Mouse (Mus musculus) cerebellum, adult (tissue): ENCODE measurements around the gene Lpar6.

ENCODE experiments used
- ATAC-seq: cut with Nextera tagmentation; 2 replicates; pipeline ENCODE4 v1.9.2; 2017; ENCODE audit warnings: mild to moderate bottlenecking, moderate library complexity, mixed read lengths; ENCODE audit not compliant: insufficient number of reproducible peaks, low FRiP score, low TSS enrichment

Lpar6 gene

DNA sequence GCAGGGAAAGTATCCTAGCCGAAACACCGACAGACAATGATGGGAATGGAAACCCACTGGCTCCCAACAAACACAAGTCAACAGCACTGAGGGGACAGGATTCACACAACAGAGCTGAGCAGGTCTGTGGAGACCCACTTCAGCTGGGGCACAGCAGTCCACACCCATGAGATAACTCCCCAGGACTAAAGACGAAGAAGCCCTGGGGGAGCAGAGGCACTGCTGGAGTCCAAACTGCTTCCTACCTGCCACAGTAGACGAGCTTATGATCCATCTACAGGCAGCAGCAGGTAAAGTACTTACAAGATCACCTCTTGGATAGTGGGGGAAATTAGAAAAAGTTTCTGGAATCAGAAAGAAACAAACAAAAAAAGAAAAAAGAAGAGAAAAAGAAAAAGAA is 16.7 kb downstream of the Lpar6 start:
- no peak for ATAC-seq

DNA sequence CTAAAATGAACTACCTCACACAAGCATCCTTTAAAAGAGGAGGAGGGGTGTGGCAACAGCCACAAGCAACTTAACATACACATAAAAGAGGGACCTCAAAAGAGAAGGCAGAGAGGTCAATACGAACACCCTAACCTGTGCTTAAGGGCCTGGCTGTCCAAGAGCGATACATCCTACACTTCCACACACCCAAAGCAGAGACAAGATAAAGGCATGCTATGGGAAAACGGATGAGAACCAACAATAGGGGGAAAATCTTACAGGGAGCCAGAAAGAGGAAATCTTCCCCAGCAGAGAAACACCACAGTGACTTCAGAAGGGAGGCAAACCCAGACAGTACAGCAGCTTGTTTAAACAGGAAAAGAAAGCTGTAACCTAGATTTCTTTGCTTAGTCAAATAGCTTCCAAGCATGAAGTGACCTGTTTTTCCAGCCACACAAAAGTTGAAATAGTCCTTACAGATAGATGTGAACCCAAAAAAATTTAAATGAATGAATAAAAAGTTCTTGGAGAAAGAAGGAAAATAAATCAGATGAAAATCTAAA is 17.8 kb downstream of the Lpar6 start:
- no peak for ATAC-seq

DNA sequence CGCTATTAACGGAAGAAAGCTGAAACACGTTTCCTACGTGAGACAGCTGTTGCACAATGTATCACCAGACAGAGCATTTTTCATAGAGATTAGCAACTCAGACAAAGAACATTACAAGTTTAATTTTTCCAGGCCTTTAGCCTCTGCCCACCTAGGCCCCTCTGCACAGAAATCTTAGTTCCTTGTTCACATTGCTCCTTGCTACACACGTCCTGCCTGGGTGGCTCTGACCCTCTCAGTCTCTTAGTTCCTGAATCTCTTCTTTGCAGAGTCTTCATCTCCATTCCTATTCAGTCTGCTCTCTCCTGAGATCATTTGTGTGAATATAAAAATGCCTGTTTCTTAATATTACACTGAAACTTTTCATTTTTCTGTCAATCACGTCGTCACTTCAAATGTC is 19.7 kb downstream of the Lpar6 start:
- no peak for ATAC-seq

DNA sequence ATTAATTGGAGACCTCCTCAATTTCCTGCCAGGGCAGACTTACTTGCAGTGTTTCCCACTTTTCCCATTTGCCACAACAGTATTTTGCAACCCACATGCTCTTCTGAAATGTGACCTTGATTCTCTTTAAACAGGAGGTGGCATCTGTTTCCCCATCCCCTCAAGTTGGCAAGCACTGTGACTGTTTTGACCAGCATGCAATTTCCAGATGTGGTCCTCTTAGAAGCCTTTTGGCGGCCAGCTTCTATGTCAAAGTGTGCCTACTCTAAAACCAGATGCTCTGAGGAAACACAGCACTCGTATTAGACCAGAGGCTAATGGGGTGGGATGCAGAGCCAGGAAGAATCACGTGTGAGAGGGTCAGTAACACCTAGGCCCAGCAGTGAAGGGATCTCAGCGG is 20.5 kb downstream of the Lpar6 start:
- ATAC-seq = no peak

DNA sequence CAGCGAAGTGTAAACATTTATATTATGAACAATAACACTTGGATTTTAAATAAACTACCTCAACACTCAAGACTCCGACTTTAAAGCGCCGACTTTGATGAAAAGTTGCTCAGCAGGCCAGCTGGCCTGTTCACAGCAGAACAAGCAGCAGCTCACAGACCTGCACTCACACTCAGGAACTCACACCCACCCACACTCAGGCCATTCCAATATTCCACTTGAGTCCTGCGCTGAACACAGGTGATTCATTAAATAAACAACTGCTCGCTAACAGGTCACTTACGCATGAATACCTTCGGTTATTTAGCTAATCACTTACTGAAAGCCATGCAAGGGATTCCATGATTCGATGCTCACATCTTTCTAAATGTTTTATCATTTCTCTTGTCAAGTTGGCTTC is 24.5 kb downstream of the Lpar6 start:
- no peak for ATAC-seq

DNA sequence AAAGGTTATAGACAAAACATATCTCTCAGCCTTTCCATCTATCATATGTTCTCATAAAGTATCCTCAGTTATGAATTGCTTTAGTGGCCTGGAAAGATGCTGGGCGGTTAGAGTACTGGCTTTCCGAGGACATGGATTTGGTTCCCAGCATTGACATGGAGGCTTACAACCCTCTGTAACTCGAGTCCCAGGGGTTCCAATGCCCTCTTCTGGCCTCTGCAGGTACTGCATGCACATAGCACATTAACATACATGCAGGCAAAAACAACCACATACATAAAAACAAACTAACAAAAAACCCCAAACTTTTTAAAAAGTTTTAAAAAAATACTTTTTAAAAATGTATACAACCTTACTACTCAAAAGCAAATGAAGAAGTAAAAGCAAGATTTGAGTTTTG is 28.5 kb downstream of the Lpar6 start:
- no peak for ATAC-seq

DNA sequence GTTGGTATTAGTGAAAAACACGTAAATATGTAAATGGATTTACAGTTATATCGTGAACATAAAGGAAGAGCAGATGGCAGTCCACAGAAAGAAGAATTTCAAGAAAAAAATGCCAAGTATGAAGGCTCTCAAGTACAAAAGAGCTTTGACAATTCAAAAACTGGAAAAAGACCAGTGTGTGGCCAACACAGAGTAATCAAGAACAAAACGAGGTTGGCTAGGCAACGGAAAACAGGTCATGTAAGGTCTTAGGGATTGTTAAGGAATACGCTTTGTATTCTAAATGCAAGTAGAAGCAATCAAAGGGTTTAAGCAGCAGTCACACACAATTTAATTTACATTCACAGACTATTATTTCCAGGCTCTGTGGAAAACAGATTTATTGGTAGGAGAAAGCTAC is 34.1 kb downstream of the Lpar6 start:
- ATAC-seq = no peak

DNA sequence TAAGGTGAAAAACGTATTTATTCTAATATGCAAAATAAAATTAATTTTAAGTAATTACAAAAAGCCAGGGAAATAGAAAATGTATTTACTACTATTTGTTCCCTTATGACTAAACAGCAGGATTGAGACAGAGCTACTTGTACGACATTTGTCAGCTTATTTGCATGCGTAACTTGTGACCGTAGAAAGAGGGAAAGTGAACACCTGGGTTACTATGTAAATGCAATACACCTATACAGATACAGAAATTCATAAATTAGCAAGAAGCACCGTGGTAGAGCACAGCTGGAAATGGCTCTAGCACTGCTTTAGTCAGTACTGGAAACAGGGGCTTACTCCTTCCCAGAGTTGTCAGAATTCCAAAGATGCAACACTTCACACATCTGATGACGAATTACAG is 41.4 kb downstream of the Lpar6 start:
- no peak for ATAC-seq

DNA sequence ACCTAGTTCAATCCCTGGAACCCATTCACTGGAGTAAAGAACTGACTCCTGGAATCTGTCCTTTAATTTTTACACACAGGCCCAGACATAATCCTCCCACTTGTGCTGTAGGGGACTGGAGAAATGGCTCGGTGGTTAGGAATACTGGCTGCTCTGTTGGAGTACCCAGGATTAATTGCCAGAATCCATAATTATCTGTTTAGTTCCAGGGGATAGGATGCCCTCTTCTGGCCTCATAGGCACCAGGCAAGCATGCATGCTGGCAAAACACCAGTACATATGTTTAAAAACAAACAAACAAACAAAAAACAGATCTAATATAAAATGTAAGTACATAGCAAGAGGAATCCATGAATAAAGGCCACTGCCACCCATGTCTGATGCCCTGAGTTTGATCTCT is 43.3 kb downstream of the Lpar6 start:
- ATAC-seq = no peak

DNA sequence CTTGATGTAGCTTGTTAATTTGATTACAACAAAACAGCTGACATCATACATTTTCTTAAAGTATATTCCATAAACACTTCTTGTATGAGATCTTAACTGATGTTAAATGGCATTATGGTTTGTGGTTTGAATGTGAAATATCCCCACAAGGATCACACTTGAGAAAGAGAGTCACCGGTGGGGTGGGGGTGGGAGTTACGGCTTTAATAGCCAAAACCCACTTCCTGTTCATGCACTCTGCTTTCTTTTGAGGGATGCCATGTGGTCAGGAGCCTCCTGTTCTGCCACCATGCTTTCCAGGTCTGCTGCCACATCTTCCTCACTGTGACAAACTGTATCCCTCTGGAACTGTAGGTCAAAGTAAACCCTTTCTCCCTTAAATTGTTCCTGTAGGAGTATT is 52.2 kb downstream of the Lpar6 start:
- ATAC-seq = no peak

DNA sequence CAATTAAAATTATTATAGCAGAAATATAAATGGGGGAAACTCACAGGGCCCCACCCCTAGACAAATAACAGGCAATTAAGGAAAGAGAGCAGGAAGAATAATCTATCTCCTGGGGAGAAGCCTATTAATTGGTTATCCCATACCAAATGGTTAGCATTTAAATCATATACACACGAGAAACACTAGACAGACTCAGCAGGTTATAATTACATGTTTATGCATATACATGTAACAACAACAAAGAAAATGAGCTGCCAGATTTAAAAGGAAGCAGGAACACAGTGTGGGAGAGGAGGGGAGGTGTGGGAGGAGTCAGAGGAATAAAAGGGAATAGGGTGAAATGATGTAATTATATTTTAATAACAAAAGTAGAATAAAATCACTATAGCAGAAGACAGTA is 54.7 kb downstream of the Lpar6 start:
- ATAC-seq = no peak
